Mouse (Mus musculus) liver, postnatal 0 days (tissue): ENCODE measurements at regions not wholly inside any gene's neighbourhood (a gene's known extent, or its start where the extent isn't known, plus 50 kb on each side); places are given as distances from the start of the nearest gene placed in this dataset.

Source experiments
- ATAC-seq: fragments of 200-750 bp; cut with Nextera tagmentation; 2 replicates; pipeline ENCODE4 v1.8.0; 2017; ENCODE audit warnings: mild to moderate bottlenecking, moderate library complexity
- DNase-seq: peaks from one replicate; pipeline ENCODE4 v3.0.0-alpha.2; 2016
- H3K27ac ChIP-seq: fragments of 300-500 bp; sonication (generic); 2 replicates; pipeline ENCODE4 v1.5.1; 2014; ENCODE audit warnings: antibody characterized with exemption, moderate library complexity, mild to moderate bottlenecking, low read depth
- H3K27me3 ChIP-seq: fragments of 300-500 bp; sonication (generic); 2 replicates; pipeline ENCODE4 v1.6.1; 2014; ENCODE audit warnings: low read length, control low read depth, mixed read lengths; ENCODE audit not compliant: insufficient read depth
- H3K36me3 ChIP-seq: fragments of 300-500 bp; sonication (generic); replicated peaks from 2 replicates; pipeline ENCODE4 v1.6.1; 2014; ENCODE audit warnings: mild to moderate bottlenecking, control low read depth, low read length, moderate library complexity, mixed read lengths; ENCODE audit not compliant: insufficient read depth
- H3K4me1 ChIP-seq: fragments of 300-500 bp; sonication (generic); 2 replicates; pipeline ENCODE4 v1.6.1; 2014; ENCODE audit warnings: antibody characterized with exemption, mild to moderate bottlenecking, control low read depth; ENCODE audit not compliant: insufficient read depth
- H3K4me2 ChIP-seq: fragments of 300-500 bp; sonication (generic); 2 replicates; pipeline ENCODE4 v1.6.1; 2014; ENCODE audit warnings: low read depth, mild to moderate bottlenecking, low read length, moderate library complexity, mixed read lengths
- H3K4me3 ChIP-seq: fragments of 300-500 bp; sonication (generic); 2 replicates; pipeline ENCODE4 v1.5.1; 2014; ENCODE audit warnings: low read depth, low read length
- H3K9ac ChIP-seq: fragments of 300-500 bp; sonication (generic); replicated peaks from 2 replicates; pipeline ENCODE4 v1.6.1; 2014; ENCODE audit warnings: mild to moderate bottlenecking, moderate library complexity
- H3K9me3 ChIP-seq: fragments of 300-500 bp; sonication (generic); 2 replicates; pipeline ENCODE4 v1.6.1; 2016; ENCODE audit warnings: mild to moderate bottlenecking, control low read depth, low read length, mixed read lengths
- CTCF ChIP-seq: sonication (generic); IDR thresholded peaks from 2 replicates; pipeline ENCODE4 v1.5.1; 2016; ENCODE audit warnings: antibody characterized with exemption, low read depth
- EP300 ChIP-seq: IDR thresholded peaks from 2 replicates; pipeline ENCODE4 v1.6.1; 2016; ENCODE audit warnings: antibody characterized with exemption, low read depth, mild to moderate bottlenecking
- WGBS: fragments of 180-500 bp; shearing (Covaris S2); extraction: QIAGEN DNeasy Blood & Tissue Kit; methylation state at CpG from one replicate; pipeline ENCODE4 v1.1.7; 2014; ENCODE audit not compliant: insufficient replicate concordance; 5-methylcytosine and 5-hydroxymethylcytosine counted together

GRCm38 (mm10) chr11:38121051-38121616, 885.4 kb upstream of the Tenm2 start:
- Histone ChIP-seq H3K4me2 (no peak overlapping the region), H3K36me3 (no peaks in the 10 kb centered on the region), H3K9me3 (no peaks in the 10 kb centered on the region), H3K27ac (no peak overlapping the region), H3K9ac (no peak overlapping the region), H3K4me1 (no peaks in the 10 kb centered on the region), H3K27me3 (no peaks in the 10 kb centered on the region), H3K4me3 (no peak overlapping the region)
- 44% methylated on average over 8 of the region's 8 CpGs for WGBS
- DNase-seq (no peak), ATAC-seq (no peak)
- no peak for TF ChIP-seq CTCF
- TF ChIP-seq EP300, result no peak

DNA sequence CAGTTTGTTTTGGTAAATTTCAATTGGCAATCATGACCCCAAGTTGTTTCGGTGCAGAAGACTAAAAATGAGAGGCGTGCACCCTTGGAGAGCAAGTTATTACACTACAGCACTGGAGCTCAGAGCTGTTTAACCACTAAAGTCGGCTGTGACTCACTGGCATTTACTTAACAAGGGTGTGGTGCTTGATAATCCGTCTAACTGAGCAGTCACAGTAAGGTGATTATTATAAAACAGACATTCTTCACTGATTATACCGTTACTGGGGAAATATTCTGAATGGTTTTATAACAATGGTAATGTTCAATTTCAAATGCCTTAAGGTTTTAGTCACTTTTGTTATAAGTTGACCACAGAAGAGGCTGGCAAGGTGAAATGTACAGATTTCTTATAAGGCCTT, 882.0 kb upstream of the Tenm2 start:
- Histone ChIP-seq H3K27me3 (no peaks in the 10 kb centered on the region), H3K9ac (no peak overlapping the region), H3K4me1 (no peaks in the 10 kb centered on the region), H3K4me2 (no peak overlapping the region), H3K4me3 (no peak overlapping the region), H3K36me3 (no peaks in the 10 kb centered on the region), H3K9me3 (no peaks in the 10 kb centered on the region), H3K27ac (no peak overlapping the region)
- TF ChIP-seq CTCF, result no peak
- DNase-seq (no peak), ATAC-seq (no peak)
- WGBS, result 70% methylated on average over 5 of the region's 5 CpGs

DNA sequence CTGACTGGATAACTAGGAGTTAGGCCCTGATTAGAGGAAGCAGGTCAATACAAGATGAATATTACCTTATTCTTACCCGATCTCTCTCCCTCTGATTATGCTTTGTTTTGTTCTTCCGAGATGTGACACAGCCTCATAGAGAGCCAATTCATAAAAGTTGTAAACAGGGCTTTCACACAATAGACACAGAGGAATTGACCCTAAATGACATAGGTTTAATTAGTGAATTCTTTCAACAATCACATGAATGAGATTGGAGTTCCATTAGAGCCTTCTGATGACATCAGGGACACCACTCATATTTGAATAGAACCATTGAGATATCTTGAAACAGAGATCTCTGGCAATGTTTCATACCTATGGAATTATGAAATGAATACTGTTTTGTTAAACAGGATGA, 856.4 kb upstream of the Tenm2 start:
- Histone ChIP-seq H3K27ac (no peak overlapping the region), H3K9ac (no peak overlapping the region), H3K4me3 (no peak overlapping the region), H3K36me3 (no peaks in the 10 kb centered on the region), H3K9me3 (no peaks in the 10 kb centered on the region), H3K4me2 (no peak overlapping the region), H3K4me1 (no peaks in the 10 kb centered on the region), H3K27me3 (no peaks in the 10 kb centered on the region)
- no peak for ATAC-seq
- no peak for DNase-seq
- no peak for TF ChIP-seq CTCF
- TF ChIP-seq EP300, result no peak
- WGBS, result 69% methylated on average over 2 of the region's 2 CpGs

- TF ChIP-seq CTCF (no peak), EP300 (peak; percentile 23; the same call in 1 of the 2 replicates)
- ATAC-seq (peak; percentile 91), DNase-seq (peak; percentile 14)
- no peaks in the 10 kb centered on the region for H3K36me3 ChIP-seq
- H3K4me3 ChIP-seq, result no peak overlapping the region
- no peak overlapping the region for H3K27ac ChIP-seq
- no peak overlapping the region for H3K4me2 ChIP-seq
- H3K9me3 ChIP-seq, result no peaks in the 10 kb centered on the region
- H3K4me1 ChIP-seq, result no peaks in the 10 kb centered on the region
- WGBS, result 55% methylated on average over 11 of the region's 11 CpGs
- no peak overlapping the region for H3K9ac ChIP-seq
- H3K27me3 ChIP-seq, result no peaks in the 10 kb centered on the region
These were observed 839.5 kb upstream of the Tenm2 start for GRCm38 (mm10) chr11:38075171-38075732.

DNA sequence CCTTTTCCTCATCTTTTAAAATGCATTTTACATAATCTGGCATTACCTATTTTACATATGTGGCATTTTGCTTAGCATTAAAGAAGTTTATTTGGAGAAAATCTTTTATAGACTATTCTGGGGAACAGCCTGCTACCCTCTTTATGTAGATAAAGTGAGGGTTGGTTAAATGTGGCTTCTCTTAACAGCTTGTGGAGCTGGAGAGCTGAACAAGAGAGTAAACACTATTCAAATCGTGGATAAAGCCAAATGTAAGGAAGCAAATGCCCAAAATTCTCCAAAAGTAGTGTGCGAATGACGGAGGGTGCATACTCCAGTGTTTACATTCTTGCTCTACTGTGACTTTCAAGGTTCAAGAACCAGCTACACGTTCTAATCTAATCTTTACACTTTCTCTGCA, 833.9 kb upstream of the Tenm2 start:
- 47% methylated on average over 4 of the region's 4 CpGs for WGBS

GRCm38 (mm10) chr11:38067682-38068081, 831.9 kb upstream of the Tenm2 start:
- Histone ChIP-seq H3K9ac (no peak overlapping the region), H3K36me3 (no peaks in the 10 kb centered on the region), H3K9me3 (no peaks in the 10 kb centered on the region), H3K4me1 (no peaks in the 10 kb centered on the region), H3K4me3 (no peak overlapping the region), H3K27me3 (no peaks in the 10 kb centered on the region), H3K27ac (no peak overlapping the region), H3K4me2 (no peak overlapping the region)
- ATAC-seq (no peak), DNase-seq (no peak)
- WGBS, result 48% methylated on average over 1 of the region's 1 CpGs
- TF ChIP-seq CTCF (no peak), EP300 (no peak)

More for the DNA sequence above, 833.9 kb upstream of the Tenm2 start:
- H3K4me2 ChIP-seq, result no peak overlapping the region
- no peak for ATAC-seq
- H3K36me3 ChIP-seq, result no peaks in the 10 kb centered on the region
- H3K9me3 ChIP-seq, result no peaks in the 10 kb centered on the region
- H3K4me1 ChIP-seq, result no peaks in the 10 kb centered on the region
- no peak for DNase-seq
- no peaks in the 10 kb centered on the region for H3K27me3 ChIP-seq
- H3K4me3 ChIP-seq, result no peak overlapping the region
- H3K27ac ChIP-seq, result no peak overlapping the region
- TF ChIP-seq EP300, result no peak
- no peak for TF ChIP-seq CTCF
- H3K9ac ChIP-seq, result no peak overlapping the region
